Mouse (Mus musculus) neural tube, embryonic 12.5 days (tissue): ENCODE measurements around the gene Morc1. TPM values are rescaled to one million over a fixed set of nuclear protein-coding genes. Genes with fewer than 3 reads are reported as not detected.

Experiments used
- ATAC-seq: fragments of 200-750 bp; cut with Nextera tagmentation; 2 replicates; pipeline ENCODE4 v1.8.0; 2017; ENCODE audit warnings: low read depth, mild to moderate bottlenecking, moderate TSS enrichment, moderate library complexity; ENCODE audit not compliant: low FRiP score
- H3K27ac ChIP-seq: fragments of 300-500 bp; sonication (generic); 2 replicates; pipeline ENCODE4 v1.5.1; 2016
- H3K27me3 ChIP-seq: fragments of 300-500 bp; sonication (generic); replicated peaks from 2 replicates; pipeline ENCODE4 v1.6.1; 2016; ENCODE audit warnings: mild to moderate bottlenecking
- H3K36me3 ChIP-seq: fragments of 300-500 bp; sonication (generic); 2 replicates; pipeline ENCODE4 v1.6.1; 2016; ENCODE audit warnings: mild to moderate bottlenecking
- H3K4me1 ChIP-seq: fragments of 300-500 bp; sonication (generic); 2 replicates; pipeline ENCODE4 v1.6.1; 2016
- H3K4me2 ChIP-seq: fragments of 300-500 bp; sonication (generic); replicated peaks from 2 replicates; pipeline ENCODE4 v1.6.1; 2016; ENCODE audit warnings: mild to moderate bottlenecking
- H3K4me3 ChIP-seq: fragments of 300-500 bp; sonication (generic); 2 replicates; pipeline ENCODE4 v1.5.1; 2016
- H3K9ac ChIP-seq: fragments of 300-500 bp; sonication (generic); 2 replicates; pipeline ENCODE4 v1.6.1; 2016; ENCODE audit warnings: mild to moderate bottlenecking
- H3K9me3 ChIP-seq: fragments of 300-500 bp; sonication (generic); 2 replicates; pipeline ENCODE4 v1.6.1; 2016; ENCODE audit warnings: mild to moderate bottlenecking
- WGBS: fragments of 180-500 bp; shearing (Covaris S2); methylation state at CpG from one replicate; pipeline ENCODE4 v1.1.7; 2016; 5-methylcytosine and 5-hydroxymethylcytosine counted together
- polyA plus RNA-seq: library from polyadenylated mRNA; unstranded; fragments of >200 nt; fragmentation: Nextera tagmentation; extraction: Ambion mirVana; gene quantifications from 2 replicates; pipeline ENCODE4 v1.2.1, GENCODE M21; 2016

The Morc1 gene
- 0.11 TPM in 1 of 2 replicates, not detected in the other for polyA plus RNA-seq

DNA sequence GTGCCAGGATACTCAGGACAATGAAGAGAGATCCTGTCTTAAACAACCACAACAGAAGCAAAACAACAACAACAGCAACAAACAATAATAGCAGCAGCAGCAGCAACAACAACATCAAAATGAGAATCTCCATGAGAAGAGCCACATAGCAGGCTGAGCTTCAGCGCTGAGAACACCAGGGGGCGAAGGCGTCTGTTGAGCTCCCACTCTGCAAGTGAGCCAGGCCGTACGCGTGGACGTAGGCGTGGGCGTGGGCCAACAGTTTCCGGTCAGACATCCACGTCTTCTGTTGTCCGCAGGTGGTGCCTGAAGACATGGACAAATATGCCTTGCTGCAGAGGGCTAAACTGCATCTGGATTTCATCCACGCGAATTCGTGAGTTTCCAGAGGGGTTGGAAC lies at the start of gene Morc1:
Gene Morc1 (plus strand): TSS at position 211 of the 400 bp plus-strand sequence.
- no peak within 1 kb of the TSS for H3K9ac ChIP-seq
- no peaks in the 10 kb centered on the region for H3K9me3 ChIP-seq
- H3K27ac ChIP-seq: no peak within 1 kb of the TSS
- WGBS: 95% methylated on average over 15 of the region's 15 CpGs
- no peak for ATAC-seq
- H3K4me2 ChIP-seq: no peak within 1 kb of the TSS
- H3K4me3 ChIP-seq: no peak within 1 kb of the TSS
- H3K27me3 ChIP-seq: no peaks in the 10 kb centered on the region
- H3K36me3 ChIP-seq: no peaks in the 10 kb centered on the region
- no peaks in the 10 kb centered on the region for H3K4me1 ChIP-seq

DNA sequence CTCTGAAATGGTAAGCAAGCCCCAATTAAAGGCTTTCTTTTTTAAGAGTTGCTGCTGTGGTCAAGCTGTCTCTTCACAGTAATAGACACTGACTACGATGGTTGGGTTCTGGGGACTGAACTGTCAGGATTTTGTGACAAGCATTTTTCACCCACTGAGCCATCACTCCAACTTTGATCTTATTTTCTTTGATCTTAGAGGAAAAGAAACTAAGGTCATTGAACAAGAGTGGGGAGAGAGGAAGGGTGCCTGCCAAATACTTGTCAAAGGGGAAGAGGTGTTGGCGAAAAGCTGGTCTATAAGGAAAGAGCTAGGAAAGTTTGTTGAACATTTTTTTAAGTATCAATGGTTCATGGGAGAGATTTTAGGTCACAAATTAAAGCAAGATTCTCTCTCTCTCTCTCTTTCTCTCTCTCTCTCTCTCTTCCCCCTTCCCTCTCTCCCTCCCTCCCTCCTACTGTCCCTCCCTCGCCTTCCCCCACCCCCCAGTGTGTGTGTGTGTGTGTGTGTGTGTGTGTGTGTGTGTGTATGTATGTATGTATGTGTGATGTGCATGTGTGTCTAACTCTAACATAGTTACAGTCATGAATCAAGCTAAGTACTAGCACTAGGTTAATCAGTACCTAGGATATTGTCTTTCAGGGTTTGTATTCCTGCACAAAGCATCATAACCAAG lies 47.3 kb upstream of the Morc1 start:
- Histone ChIP-seq H3K4me2 (no peak overlapping the region), H3K4me3 (no peak overlapping the region), H3K9me3 (no peaks in the 10 kb centered on the region), H3K4me1 (no peaks in the 10 kb centered on the region), H3K27ac (no peak overlapping the region), H3K27me3 (no peaks in the 10 kb centered on the region), H3K9ac (no peak overlapping the region), H3K36me3 (no peaks in the 10 kb centered on the region)
- 74% methylated on average over 3 of the region's 3 CpGs for WGBS
- ATAC-seq: no peak

DNA sequence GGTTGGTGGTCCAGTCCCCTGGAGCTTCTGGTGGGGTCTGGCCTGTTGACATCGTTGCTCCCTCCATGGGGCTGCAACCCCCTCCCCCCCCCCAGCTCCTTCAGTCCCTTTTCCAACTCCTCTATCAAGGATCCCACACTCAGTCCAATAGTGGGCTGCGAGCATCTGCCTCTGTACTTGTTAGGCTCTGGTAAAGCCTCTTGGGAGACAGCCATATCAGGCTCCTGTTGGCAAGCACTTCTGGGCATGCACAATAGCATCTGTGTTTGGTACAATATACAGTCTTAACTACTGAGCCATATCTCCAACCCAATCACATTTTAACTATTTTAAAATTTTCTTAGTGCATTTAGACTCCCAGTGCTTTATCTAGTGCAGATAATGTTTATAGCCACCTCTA lies 44.1 kb upstream of the Morc1 start:
- ATAC-seq: no peak
- Histone ChIP-seq H3K36me3 (no peaks in the 10 kb centered on the region), H3K9ac (no peak overlapping the region), H3K4me2 (no peak overlapping the region), H3K4me3 (no peak overlapping the region), H3K27me3 (no peaks in the 10 kb centered on the region), H3K9me3 (no peaks in the 10 kb centered on the region), H3K27ac (no peak overlapping the region), H3K4me1 (no peaks in the 10 kb centered on the region)
- 79% methylated on average over 2 of the region's 2 CpGs for WGBS

DNA sequence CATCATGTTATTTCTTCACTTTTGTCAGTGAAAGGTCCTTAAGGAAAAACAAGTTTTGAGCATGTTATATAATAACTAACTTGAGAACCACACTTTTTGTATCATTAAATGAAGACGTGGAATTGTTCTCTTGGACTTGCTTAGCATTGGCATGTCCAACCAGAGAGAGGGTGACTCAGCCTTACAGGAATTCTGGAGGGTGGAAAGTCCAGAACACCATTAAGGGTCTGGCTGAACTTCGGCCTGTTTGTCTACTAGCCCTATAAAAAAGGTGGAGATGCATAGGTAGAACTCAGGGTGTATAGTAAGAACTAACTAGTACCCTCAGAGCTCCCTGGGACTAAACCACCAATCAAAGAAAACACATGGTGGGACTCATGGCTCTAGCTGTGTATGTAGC lies 35.8 kb upstream of the Morc1 start:
- H3K27ac ChIP-seq: no peak overlapping the region
- H3K36me3 ChIP-seq: no peaks in the 10 kb centered on the region
- no peak overlapping the region for H3K4me3 ChIP-seq
- H3K4me1 ChIP-seq: no peaks in the 10 kb centered on the region
- H3K9ac ChIP-seq: no peak overlapping the region
- no peak overlapping the region for H3K4me2 ChIP-seq
- no peaks in the 10 kb centered on the region for H3K9me3 ChIP-seq
- H3K27me3 ChIP-seq: no peaks in the 10 kb centered on the region
- no peak for ATAC-seq
- 86% methylated on average over 2 of the region's 2 CpGs for WGBS

DNA sequence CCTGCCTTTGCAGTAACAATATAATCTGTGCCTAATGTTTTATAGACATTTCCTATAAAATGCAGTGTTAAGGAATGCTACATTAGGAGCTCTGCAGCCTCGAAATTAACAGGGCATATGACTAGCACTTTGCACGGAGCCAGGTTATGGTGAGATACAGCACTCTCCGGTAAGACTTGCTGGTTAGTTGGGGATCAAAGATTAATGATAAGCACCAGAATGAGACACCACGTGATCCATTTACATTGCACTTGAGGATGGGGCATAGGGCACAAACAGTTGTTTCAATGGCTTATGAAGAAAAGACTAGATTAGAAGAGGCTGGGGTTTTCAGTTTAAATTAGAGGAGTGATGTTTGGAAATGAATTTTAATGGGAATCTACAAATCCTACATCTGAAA lies 28.1 kb upstream of the Morc1 start:
- ATAC-seq: no peak
- H3K27ac ChIP-seq: no peak overlapping the region
- no peak overlapping the region for H3K9ac ChIP-seq
- no peaks in the 10 kb centered on the region for H3K27me3 ChIP-seq
- H3K4me3 ChIP-seq: no peak overlapping the region
- 71% methylated on average over 4 of the region's 4 CpGs for WGBS
- no peak overlapping the region for H3K4me2 ChIP-seq
- H3K4me1 ChIP-seq: no peaks in the 10 kb centered on the region
- H3K9me3 ChIP-seq: no peaks in the 10 kb centered on the region
- no peaks in the 10 kb centered on the region for H3K36me3 ChIP-seq

DNA sequence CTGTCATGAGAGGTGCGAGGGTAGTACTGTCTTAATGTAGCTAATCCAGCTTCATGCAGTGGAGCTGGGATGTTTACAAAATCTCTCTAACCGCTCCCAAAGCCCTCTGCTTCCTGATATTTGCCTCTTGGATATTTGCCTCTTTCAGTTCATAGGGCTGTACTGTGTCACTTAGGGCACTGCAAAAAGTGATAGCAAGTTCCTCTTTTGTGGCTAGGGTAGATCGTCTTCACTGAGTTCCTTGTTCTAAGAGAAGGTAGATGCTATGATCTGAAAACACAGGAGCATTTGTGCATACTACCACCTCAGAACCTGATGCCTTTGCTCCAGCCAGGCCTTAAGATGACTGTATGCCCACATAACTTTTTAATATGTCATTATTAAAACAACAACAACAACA lies 27.6 kb upstream of the Morc1 start:
- no peaks in the 10 kb centered on the region for H3K4me1 ChIP-seq
- H3K9me3 ChIP-seq: no peaks in the 10 kb centered on the region
- H3K27ac ChIP-seq: no peak overlapping the region
- no peak for ATAC-seq
- H3K9ac ChIP-seq: no peak overlapping the region
- no peaks in the 10 kb centered on the region for H3K27me3 ChIP-seq
- 92% methylated on average over 3 of the region's 3 CpGs for WGBS
- H3K4me2 ChIP-seq: no peak overlapping the region
- no peaks in the 10 kb centered on the region for H3K36me3 ChIP-seq
- no peak overlapping the region for H3K4me3 ChIP-seq

DNA sequence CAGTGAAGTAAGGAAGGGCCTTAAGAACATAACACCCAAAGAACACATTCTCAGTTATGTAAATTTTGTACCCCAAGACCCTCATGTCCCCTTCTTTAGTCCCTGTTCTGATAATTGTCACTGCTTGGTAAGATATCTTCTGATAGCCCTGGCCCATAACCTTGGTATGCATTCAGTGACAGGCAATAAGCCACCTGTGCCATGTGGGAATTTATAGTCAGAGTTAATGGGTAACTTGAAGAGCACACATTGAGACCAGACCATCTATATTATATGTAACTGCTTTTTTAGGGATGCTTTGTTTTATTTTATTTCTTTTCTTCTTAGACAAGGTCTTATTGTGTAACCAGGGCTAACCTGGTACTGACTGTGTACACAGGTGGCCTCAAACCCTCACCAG lies 27.0 kb upstream of the Morc1 start:
- Histone ChIP-seq H3K27ac (no peak overlapping the region), H3K27me3 (no peaks in the 10 kb centered on the region), H3K9me3 (no peaks in the 10 kb centered on the region), H3K9ac (no peak overlapping the region), H3K36me3 (no peaks in the 10 kb centered on the region), H3K4me1 (no peaks in the 10 kb centered on the region), H3K4me2 (no peak overlapping the region), H3K4me3 (no peak overlapping the region)
- no peak for ATAC-seq

DNA sequence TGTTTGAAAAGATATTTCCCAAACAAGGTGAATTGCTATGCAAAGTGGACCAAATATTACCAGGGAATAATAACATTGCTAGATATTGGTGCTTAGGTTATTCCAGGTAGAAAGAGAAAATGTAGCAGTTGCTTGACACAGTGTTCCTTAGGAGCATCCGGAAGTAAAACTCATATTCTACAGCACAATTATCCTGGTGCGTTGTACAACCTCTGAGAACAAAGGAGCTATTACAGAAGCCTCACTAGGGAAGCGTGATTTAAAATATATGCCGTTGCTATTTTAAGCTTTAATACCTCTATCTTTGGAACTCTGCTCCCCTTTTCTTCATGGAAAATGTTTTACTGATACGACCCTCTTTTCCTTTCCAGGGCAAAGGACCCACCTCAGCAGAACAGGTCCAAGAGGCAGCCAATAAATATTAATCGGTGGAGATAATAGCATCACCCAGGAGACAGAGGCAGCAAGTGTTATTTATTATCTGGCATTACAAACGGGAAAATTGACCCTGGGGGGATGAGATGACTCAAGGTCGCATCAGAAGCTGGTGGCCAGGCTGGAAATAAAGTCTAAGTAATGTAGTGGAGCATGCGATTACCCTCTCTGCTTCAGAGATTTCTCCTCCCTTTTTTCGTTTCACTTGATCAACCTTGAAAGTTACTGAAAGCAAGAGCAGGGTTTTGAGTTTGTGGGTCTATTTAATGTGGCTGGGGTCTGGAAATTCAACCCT lies 25.2 kb upstream of the Morc1 start:
- Histone ChIP-seq H3K27ac (no peak overlapping the region), H3K36me3 (no peaks in the 10 kb centered on the region), H3K4me3 (no peak overlapping the region), H3K27me3 (no peaks in the 10 kb centered on the region), H3K9me3 (no peaks in the 10 kb centered on the region), H3K9ac (no peak overlapping the region), H3K4me1 (no peaks in the 10 kb centered on the region), H3K4me2 (no peak overlapping the region)
- 47% methylated on average over 10 of the region's 10 CpGs for WGBS
- peak; percentile 71; the same call in 1 of the 2 replicates for ATAC-seq

DNA sequence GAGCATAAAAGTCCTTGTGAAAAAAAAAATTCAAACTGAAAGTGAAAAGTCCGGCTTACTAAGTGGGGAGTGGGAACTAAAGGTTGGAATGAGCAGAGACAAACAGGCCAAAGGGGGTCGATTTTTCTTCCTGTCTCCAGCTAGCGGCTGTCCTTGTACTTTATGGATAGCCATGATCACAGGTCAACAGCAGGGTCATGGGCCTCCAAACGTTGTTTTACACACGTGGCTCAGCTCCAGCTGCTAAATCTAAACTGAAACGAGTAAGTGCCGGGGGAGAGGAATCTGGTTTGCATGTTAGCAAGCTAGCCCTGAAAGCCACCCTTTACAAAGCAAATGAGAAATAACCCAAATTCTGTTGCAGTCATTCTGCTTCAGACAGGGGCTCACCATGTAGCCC lies 21.5 kb upstream of the Morc1 start:
- Histone ChIP-seq H3K4me1 (no peaks in the 10 kb centered on the region), H3K4me2 (no peak overlapping the region), H3K4me3 (no peak overlapping the region), H3K27me3 (no peaks in the 10 kb centered on the region), H3K9me3 (no peaks in the 10 kb centered on the region), H3K36me3 (no peaks in the 10 kb centered on the region), H3K9ac (no peak overlapping the region), H3K27ac (no peak overlapping the region)
- 57% methylated on average over 7 of the region's 7 CpGs for WGBS
- no peak for ATAC-seq

DNA sequence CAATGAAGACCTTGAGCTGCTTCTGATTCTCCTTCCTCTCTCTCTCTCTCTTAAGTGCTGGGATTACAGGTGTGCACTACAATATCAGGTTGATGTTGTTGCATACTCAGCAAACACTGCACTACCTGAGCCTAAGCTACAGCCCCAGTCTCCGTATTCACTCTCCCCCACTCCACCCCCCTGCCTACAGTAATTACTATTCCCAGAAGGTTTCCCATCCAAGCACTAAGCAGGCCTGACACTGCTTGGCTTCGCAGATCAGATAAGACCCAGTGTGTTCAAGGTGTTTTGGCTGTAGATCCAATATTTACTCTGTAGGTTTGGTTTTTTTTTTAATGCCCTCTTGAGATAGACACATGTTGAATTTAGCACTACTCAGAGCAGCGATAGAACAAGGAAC lies 20.9 kb upstream of the Morc1 start:
- H3K4me2 ChIP-seq: no peak overlapping the region
- ATAC-seq: no peak
- WGBS: 70% methylated on average over 3 of the region's 3 CpGs
- H3K27ac ChIP-seq: no peak overlapping the region
- no peak overlapping the region for H3K4me3 ChIP-seq
- H3K27me3 ChIP-seq: no peaks in the 10 kb centered on the region
- no peaks in the 10 kb centered on the region for H3K9me3 ChIP-seq
- H3K4me1 ChIP-seq: no peaks in the 10 kb centered on the region
- no peak overlapping the region for H3K9ac ChIP-seq
- H3K36me3 ChIP-seq: no peaks in the 10 kb centered on the region

DNA sequence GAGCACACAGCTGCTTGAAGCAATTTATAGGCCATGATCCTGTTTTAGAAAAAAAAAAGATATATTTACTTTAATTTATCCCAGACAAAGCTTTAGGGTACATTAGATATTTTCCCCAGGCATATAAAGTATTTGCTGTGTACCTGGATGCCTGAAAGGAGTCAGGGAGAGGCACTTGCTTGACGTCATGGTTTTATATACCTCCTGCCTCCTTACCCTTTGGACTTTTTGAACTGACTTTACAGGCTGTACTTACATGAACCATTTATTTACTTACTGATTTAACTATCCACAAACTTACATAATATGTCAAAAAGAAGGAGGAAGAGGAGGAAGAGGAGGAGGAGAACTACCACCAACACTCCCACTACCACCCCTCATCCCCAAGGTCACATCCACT lies 18.8 kb upstream of the Morc1 start, which contains the start of gene Gm5485:
Gene Gm5485 (minus strand): TSS at position 171 of the 400 bp plus-strand sequence.
- Histone ChIP-seq H3K27ac (no peak within 1 kb of the TSS), H3K4me3 (no peak within 1 kb of the TSS), H3K4me1 (no peaks in the 10 kb centered on the region), H3K4me2 (no peak within 1 kb of the TSS), H3K9me3 (no peaks in the 10 kb centered on the region), H3K9ac (no peak within 1 kb of the TSS), H3K27me3 (no peaks in the 10 kb centered on the region), H3K36me3 (no peaks in the 10 kb centered on the region)
- ATAC-seq: no peak
- 91% methylated on average over 1 of the region's 1 CpGs for WGBS

DNA sequence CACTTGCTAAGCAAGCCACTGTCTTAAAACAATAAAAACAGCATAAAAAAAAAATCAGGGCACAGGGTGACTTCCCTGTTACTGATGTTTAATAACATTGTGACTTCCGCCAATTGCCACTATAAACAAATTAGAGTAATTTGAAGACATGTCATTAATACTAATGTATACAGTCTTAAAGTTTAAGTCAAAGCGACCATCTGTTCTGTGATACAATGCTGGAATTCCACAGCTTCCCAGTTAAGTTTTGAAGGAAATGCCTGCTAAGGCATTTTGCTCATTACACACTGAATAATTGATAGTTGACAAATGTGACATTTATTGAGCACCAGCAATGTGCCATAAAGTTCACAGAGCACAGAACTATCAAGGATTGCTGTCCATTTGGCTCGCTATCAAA lies 12.5 kb upstream of the Morc1 start:
- Histone ChIP-seq H3K27me3 (no peaks in the 10 kb centered on the region), H3K9me3 (no peaks in the 10 kb centered on the region), H3K9ac (no peak overlapping the region), H3K36me3 (no peaks in the 10 kb centered on the region), H3K4me3 (no peak overlapping the region), H3K4me2 (no peak overlapping the region), H3K27ac (no peak overlapping the region), H3K4me1 (no peaks in the 10 kb centered on the region)
- ATAC-seq: no peak
- WGBS: 57% methylated on average over 3 of the region's 3 CpGs

DNA sequence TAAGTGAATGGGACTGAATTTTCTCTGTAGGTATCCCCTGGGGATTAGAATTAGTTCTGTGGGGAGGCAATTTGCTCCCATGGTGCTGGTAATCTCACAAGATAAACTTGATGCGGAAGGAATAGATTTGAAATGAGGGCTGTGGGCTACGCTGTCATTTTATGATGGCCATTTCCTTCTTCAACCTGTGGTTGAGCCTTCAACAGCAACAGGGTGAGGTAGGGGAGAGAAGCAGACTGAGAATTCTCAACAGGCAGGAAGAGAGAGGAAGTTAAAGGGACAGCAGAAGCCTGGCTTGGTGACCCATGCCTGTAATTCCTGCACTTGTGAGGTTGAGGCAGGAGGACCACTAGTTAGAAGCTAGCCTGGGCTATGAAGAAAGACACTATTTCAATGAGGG lies 12.0 kb upstream of the Morc1 start:
- 63% methylated on average over 2 of the region's 2 CpGs for WGBS
- ATAC-seq: no peak
- Histone ChIP-seq H3K4me1 (no peaks in the 10 kb centered on the region), H3K36me3 (no peaks in the 10 kb centered on the region), H3K9ac (no peak overlapping the region), H3K27ac (no peak overlapping the region), H3K27me3 (no peaks in the 10 kb centered on the region), H3K4me2 (no peak overlapping the region), H3K9me3 (no peaks in the 10 kb centered on the region), H3K4me3 (no peak overlapping the region)
